Mouse (Mus musculus): ENCODE measurements around the gene Tfap2a. TPM values are rescaled to one million over a fixed set of nuclear protein-coding genes. Genes with fewer than 3 reads are reported as not detected.
A peak's percentile ranks its signal among the peaks of the same experiment; 100 is the strongest.

Gene Tfap2a
- polyA plus RNA-seq, 1 experiment from 2014 or later, result 0.46 TPM

- H3K27me3 ChIP-seq, result peaks cover 90% of the 10 kb centered on the region
- H3K9me3 ChIP-seq (replicated peaks), result no peaks in the 10 kb centered on the region
- peak overlapping the region; percentile 80 for H3K4me2 ChIP-seq
- no peak overlapping the region for H3K27ac ChIP-seq
- 0 out of 2 replicates have a peak, but pooled peaks cover 5% of the 10 kb centered on the region for H3K4me1 ChIP-seq
- peak overlapping the region; percentile 54 for H3K9ac ChIP-seq
- 1% methylated on average over 70 of the region's 70 CpGs for WGBS
- H3K4me3 ChIP-seq, result peak overlapping the region; percentile 55
- peak; percentile 95 for ATAC-seq
- no peaks in the 10 kb centered on the region for H3K36me3 ChIP-seq (ENCODE audit: poor library complexity, severe bottlenecking)
These were observed 15.2 kb downstream of the Tfap2a start for GRCm38 (mm10) chr13:40722741-40723597.

DNA sequence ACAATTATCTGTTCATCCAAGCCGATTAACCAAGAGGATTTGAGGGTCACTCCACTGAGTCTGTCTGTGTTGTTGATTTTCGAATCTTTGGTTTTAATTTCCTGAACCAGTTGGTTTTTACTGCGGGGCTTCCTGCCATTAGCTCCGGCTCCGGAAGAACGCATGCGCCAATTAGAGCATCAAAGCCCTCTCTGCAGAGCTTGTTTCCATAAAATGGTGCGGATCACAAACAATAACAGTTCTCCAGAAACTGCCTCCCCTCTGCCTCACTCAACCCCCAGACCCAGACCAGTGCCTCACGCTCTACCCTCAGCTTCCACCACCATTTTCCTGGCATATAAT, 18.5 kb downstream of the Tfap2a start:
- 20% methylated on average over 9 of the region's 9 CpGs for WGBS
- peaks cover 92% of the 10 kb centered on the region for H3K27me3 ChIP-seq
- H3K27ac ChIP-seq, result no peak overlapping the region
- H3K9ac ChIP-seq, result no peak overlapping the region
- no peak for ATAC-seq
- H3K4me1 ChIP-seq, result 0 out of 2 replicates have a peak, but pooled peaks cover 9% of the 10 kb centered on the region
- H3K36me3 ChIP-seq (ENCODE audit: poor library complexity, severe bottlenecking), result no peaks in the 10 kb centered on the region
- H3K9me3 ChIP-seq (replicated peaks), result no peaks in the 10 kb centered on the region
- no peak overlapping the region for H3K4me3 ChIP-seq
- no peak overlapping the region for H3K4me2 ChIP-seq

GRCm38 (mm10) chr13:40719066-40719740, 19.0 kb downstream of the Tfap2a start:
- Histone ChIP-seq H3K9ac (no peak overlapping the region), H3K9me3 (replicated peaks) (no peaks in the 10 kb centered on the region), H3K4me2 (no peak overlapping the region), H3K27me3 (peaks cover 92% of the 10 kb centered on the region), H3K4me3 (no peak overlapping the region), H3K36me3 (ENCODE audit: poor library complexity, severe bottlenecking) (no peaks in the 10 kb centered on the region), H3K27ac (no peak overlapping the region), H3K4me1 (0 out of 2 replicates have a peak, but pooled peaks cover 9% of the 10 kb centered on the region)
- WGBS, result 22% methylated on average over 14 of the region's 14 CpGs
- ATAC-seq, result no peak

GRCm38 (mm10) chr13:40716771-40717716, 21.1 kb downstream of the Tfap2a start:
- no peak overlapping the region for H3K4me2 ChIP-seq
- H3K36me3 ChIP-seq (ENCODE audit: poor library complexity, severe bottlenecking), result no peaks in the 10 kb centered on the region
- H3K4me1 ChIP-seq, result 0 out of 2 replicates have a peak, but pooled peaks cover 9% of the 10 kb centered on the region
- 7% methylated on average over 30 of the region's 37 CpGs for WGBS
- H3K27me3 ChIP-seq, result peaks cover 98% of the 10 kb centered on the region
- H3K9me3 ChIP-seq (replicated peaks), result no peaks in the 10 kb centered on the region
- H3K9ac ChIP-seq, result no peak overlapping the region
- H3K4me3 ChIP-seq, result no peak overlapping the region
- no peak overlapping the region for H3K27ac ChIP-seq
- ATAC-seq, result no peak

GRCm38 (mm10) chr13:40714531-40714930, 23.6 kb downstream of the Tfap2a start:
- H3K4me1 ChIP-seq, result 0 out of 2 replicates have a peak, but pooled peaks cover 14% of the 10 kb centered on the region
- no peaks in the 10 kb centered on the region for H3K9me3 ChIP-seq (replicated peaks)
- no peaks in the 10 kb centered on the region for H3K36me3 ChIP-seq (ENCODE audit: poor library complexity, severe bottlenecking)
- H3K4me2 ChIP-seq, result no peak overlapping the region
- no peak for ATAC-seq
- H3K4me3 ChIP-seq, result no peak overlapping the region
- H3K27me3 ChIP-seq, result peaks cover 98% of the 10 kb centered on the region
- WGBS, result 2% methylated on average over 2 of the region's 2 CpGs
- no peak overlapping the region for H3K9ac ChIP-seq
- no peak overlapping the region for H3K27ac ChIP-seq

- Histone ChIP-seq H3K27ac (no peak overlapping the region), H3K9me3 (replicated peaks) (no peaks in the 10 kb centered on the region), H3K4me3 (no peak overlapping the region), H3K36me3 (ENCODE audit: poor library complexity, severe bottlenecking) (no peaks in the 10 kb centered on the region), H3K4me2 (no peak overlapping the region), H3K27me3 (peaks cover 98% of the 10 kb centered on the region), H3K4me1 (peaks cover 21% of the 10 kb centered on the region; the same call in 1 of the 2 replicates), H3K9ac (no peak overlapping the region)
- no peak for ATAC-seq
- 3% methylated on average over 5 of the region's 5 CpGs for WGBS
These were observed 24.5 kb downstream of the Tfap2a start for GRCm38 (mm10) chr13:40713681-40714080.

GRCm38 (mm10) chr13:40713241-40713640, 24.9 kb downstream of the Tfap2a start:
- ATAC-seq, result no peak
- peaks cover 21% of the 10 kb centered on the region; the same call in 1 of the 2 replicates for H3K4me1 ChIP-seq
- no peak overlapping the region for H3K4me3 ChIP-seq
- WGBS, result 7% methylated on average over 4 of the region's 4 CpGs
- no peaks in the 10 kb centered on the region for H3K9me3 ChIP-seq (replicated peaks)
- no peak overlapping the region for H3K9ac ChIP-seq
- peaks cover 98% of the 10 kb centered on the region for H3K27me3 ChIP-seq
- no peaks in the 10 kb centered on the region for H3K36me3 ChIP-seq (ENCODE audit: poor library complexity, severe bottlenecking)
- H3K4me2 ChIP-seq, result no peak overlapping the region
- H3K27ac ChIP-seq, result no peak overlapping the region

DNA sequence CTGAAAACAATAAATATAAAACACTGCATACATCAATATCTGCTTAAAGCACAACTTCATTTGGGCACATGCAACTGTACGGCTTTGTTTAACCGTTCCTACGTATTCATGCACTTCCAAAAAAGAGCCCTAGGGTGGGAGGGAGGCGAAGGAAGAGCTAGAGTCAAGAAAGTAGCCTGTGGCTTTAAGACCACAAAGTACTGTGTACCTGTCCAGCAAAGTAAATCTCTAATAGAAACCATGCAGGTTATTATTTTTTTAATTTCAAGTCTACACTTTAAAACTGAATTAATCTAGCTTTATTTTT, 25.7 kb downstream of the Tfap2a start:
- H3K4me2 ChIP-seq, result no peak overlapping the region
- no peak overlapping the region for H3K27ac ChIP-seq
- no peak overlapping the region for H3K4me3 ChIP-seq
- H3K9ac ChIP-seq, result no peak overlapping the region
- under 1% methylated on average over 4 of the region's 4 CpGs for WGBS
- peaks cover 21% of the 10 kb centered on the region; the same call in 1 of the 2 replicates for H3K4me1 ChIP-seq
- H3K9me3 ChIP-seq (replicated peaks), result no peaks in the 10 kb centered on the region
- H3K36me3 ChIP-seq (ENCODE audit: poor library complexity, severe bottlenecking), result no peaks in the 10 kb centered on the region
- peak; percentile 39; the same call in 1 of the 2 replicates for ATAC-seq
- peaks cover 98% of the 10 kb centered on the region for H3K27me3 ChIP-seq

- Histone ChIP-seq H3K4me3 (no peak overlapping the region), H3K4me2 (no peak overlapping the region), H3K9me3 (replicated peaks) (no peaks in the 10 kb centered on the region), H3K9ac (no peak overlapping the region), H3K36me3 (ENCODE audit: poor library complexity, severe bottlenecking) (no peaks in the 10 kb centered on the region), H3K27ac (no peak overlapping the region), H3K27me3 (peaks cover 98% of the 10 kb centered on the region), H3K4me1 (peaks cover 21% of the 10 kb centered on the region; the same call in 1 of the 2 replicates)
- WGBS, result 2% methylated on average over 7 of the region's 7 CpGs
- ATAC-seq, result peak; percentile 36; the same call in 1 of the 2 replicates
These were observed 26.3 kb downstream of the Tfap2a start for GRCm38 (mm10) chr13:40711661-40712525.

- Histone ChIP-seq H3K4me2 (no peak overlapping the region), H3K9me3 (replicated peaks) (no peaks in the 10 kb centered on the region), H3K4me3 (no peak overlapping the region), H3K36me3 (ENCODE audit: poor library complexity, severe bottlenecking) (no peaks in the 10 kb centered on the region), H3K9ac (no peak overlapping the region), H3K4me1 (peaks cover 21% of the 10 kb centered on the region), H3K27me3 (peaks cover 99% of the 10 kb centered on the region), H3K27ac (no peak overlapping the region)
- 2% methylated on average over 11 of the region's 11 CpGs for WGBS
- ATAC-seq, result no peak
These were observed 28.2 kb downstream of the Tfap2a start for GRCm38 (mm10) chr13:40710062-40710342.
